Mouse (Mus musculus): ENCODE results near the gene Amn.

The Amn gene

GRCm38 (mm10) chr12:111271406-111271805 is 511 bp downstream of the Amn start:
- no peak for DNase-seq

GRCm38 (mm10) chr12:111271966-111272365 is 1.1 kb downstream of the Amn start:
- no peak for DNase-seq

GRCm38 (mm10) chr12:111272420-111272819 is 1.5 kb downstream of the Amn start:
- peak; percentile 86 for DNase-seq

GRCm38 (mm10) chr12:111274006-111274405 is 3.1 kb downstream of the Amn start:
- no peak for DNase-seq

GRCm38 (mm10) chr12:111274447-111275149 is 3.7 kb downstream of the Amn start:
- peak; percentile 66 for DNase-seq

- DNase-seq = peak; percentile 37
Observed at GRCm38 (mm10) chr12:111275150-111275841, 4.4 kb downstream of the Amn start.

- no peak for DNase-seq
Observed at GRCm38 (mm10) chr12:111276371-111276770, 5.5 kb downstream of the Amn start.

GRCm38 (mm10) chr12:111283573-111283972 is 12.7 kb downstream of the Amn start:
- DNase-seq = no peak

GRCm38 (mm10) chr12:111284532-111284931 is 13.6 kb downstream of the Amn start:
- no peak for DNase-seq

GRCm38 (mm10) chr12:111293025-111293424 is 22.1 kb downstream of the Amn start:
- no peak for DNase-seq

GRCm38 (mm10) chr12:111301322-111302017 is 30.6 kb downstream of the Amn start:
- no peak for DNase-seq

GRCm38 (mm10) chr12:111302018-111302345 is 31.1 kb downstream of the Amn start:
- DNase-seq = no peak

GRCm38 (mm10) chr12:111303702-111304337 is 32.9 kb downstream of the Amn start:
- DNase-seq = no peak

- DNase-seq = no peak
Observed at GRCm38 (mm10) chr12:111306821-111307220, 35.9 kb downstream of the Amn start.

GRCm38 (mm10) chr12:111309256-111309655 is 38.4 kb downstream of the Amn start:
- no peak for DNase-seq

GRCm38 (mm10) chr12:111309931-111310330 is 39.0 kb downstream of the Amn start:
- DNase-seq = no peak

- DNase-seq = no peak
Observed at GRCm38 (mm10) chr12:111311775-111312174, 40.9 kb downstream of the Amn start.

GRCm38 (mm10) chr12:111314273-111314672 is 43.4 kb downstream of the Amn start:
- no peak for DNase-seq

GRCm38 (mm10) chr12:111317694-111318093 is 46.8 kb downstream of the Amn start:
- DNase-seq = no peak

GRCm38 (mm10) chr12:111320549-111320948 is 49.7 kb downstream of the Amn start:
- no peak for DNase-seq

GRCm38 (mm10) chr12:111321832-111322231 is 50.9 kb downstream of the Amn start:
- DNase-seq = peak; percentile 31

- DNase-seq = no peak
Observed at GRCm38 (mm10) chr12:111323423-111323822, 52.5 kb downstream of the Amn start.

GRCm38 (mm10) chr12:111324536-111324935 is 53.6 kb downstream of the Amn start:
- no peak for DNase-seq

- DNase-seq = no peak
Observed at GRCm38 (mm10) chr12:111324949-111325348, 54.1 kb downstream of the Amn start.
